Mouse (Mus musculus): ENCODE results near the gene Ttc17.
A peak's percentile ranks its signal among the peaks of the same experiment; 100 is the strongest.
"Not testable (repeated sequence)": the region's sequence is repeated elsewhere in the genome, so short reads cannot be mapped to it uniquely, and the experiment has no call there.

The Ttc17 gene

GRCm38 (mm10) chr2:94406083-94406957 is at the start of gene Ttc17:
Gene Ttc17 (minus strand): TSS chr2:94406689.
- DNase-seq = peak; percentile 89 to 90

DNA sequence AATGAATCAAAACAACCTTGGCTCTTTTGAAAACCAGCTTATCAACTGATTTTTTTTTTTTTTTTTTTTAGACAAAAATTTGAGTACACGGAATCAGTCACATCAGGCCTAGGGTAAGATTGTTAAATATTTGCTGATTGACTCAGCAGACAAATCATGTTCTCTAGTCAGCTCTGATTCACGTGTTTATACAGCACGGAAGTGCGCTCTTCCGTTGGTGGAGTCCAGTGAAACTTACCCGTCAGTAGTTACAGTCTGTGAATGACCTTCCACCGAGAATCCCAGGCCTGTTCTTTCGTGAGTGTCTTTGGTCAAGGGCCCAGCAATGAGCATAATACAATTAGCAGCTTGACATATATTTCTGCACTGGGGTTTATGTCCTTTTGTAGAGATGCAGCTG is 43.2 kb upstream of the Ttc17 start:
- no peak for DNase-seq

DNA sequence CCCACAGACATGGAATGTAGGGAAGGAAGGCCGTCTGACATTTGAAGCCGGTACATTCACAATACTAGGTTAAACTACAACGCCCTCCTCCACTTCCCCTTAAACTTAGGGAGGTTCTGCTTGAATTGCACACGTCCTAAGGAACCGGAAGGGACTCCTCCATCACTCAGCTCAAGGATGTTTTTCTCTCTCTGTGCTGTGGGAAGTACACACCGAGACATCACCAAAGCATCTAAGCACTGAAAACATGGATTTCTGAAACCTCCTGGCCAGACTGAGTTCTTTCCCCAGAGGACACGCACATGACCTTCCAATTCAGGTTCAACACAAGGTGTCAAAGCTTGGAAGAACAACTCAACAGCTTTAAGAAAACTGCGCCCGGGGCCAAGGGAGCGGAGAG is 30.5 kb upstream of the Ttc17 start:
- DNase-seq = no peak

DNA sequence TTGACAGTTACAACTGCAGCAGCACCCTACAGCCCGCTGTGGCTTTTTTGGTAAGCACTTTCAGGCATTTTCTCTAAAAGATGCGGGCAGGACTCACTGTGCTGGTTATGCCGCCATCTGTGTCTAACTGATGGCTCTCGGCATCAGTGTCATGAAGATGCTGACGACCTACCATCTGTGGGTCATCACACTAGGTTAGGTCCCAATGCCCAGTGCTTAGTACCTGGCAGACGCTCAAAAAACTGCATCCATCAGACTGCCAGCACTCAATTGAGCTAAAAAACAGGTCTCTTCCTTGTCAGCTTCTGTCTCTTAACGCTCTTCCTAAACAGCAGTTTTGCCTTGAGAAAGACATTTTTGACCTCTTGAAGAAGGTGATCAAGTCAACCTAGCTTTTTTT is 29.0 kb upstream of the Ttc17 start:
- peak; percentile 48 to 64 for DNase-seq

- no peak for DNase-seq
Observed at GRCm38 (mm10) chr2:94434833-94435232, 28.3 kb upstream of the Ttc17 start.

DNA sequence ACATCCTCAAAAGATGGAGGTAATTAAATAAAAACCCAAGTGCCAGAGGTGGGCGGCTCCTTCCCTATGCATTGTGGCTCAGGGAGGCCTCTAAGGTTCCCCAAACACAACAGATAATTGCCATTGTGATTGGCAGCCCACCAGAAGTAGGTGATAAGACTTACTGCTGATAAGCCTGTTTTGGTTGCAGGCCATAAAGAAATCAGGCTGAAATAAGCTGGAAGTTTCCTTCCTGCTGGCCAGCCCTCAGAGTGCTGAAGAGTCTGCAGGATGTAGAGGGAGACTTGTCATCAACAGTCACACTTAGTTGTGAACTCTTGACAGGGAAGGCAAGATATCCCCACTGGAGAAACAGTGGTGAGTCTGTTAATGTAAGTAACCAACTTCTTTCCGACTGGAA is 25.7 kb upstream of the Ttc17 start:
- DNase-seq = no peak

- DNase-seq = no peak
Observed at GRCm38 (mm10) chr2:94428456-94428855, 22.0 kb upstream of the Ttc17 start.

- no peak for DNase-seq
Observed at GRCm38 (mm10) chr2:94407441-94407840, 952 bp upstream of the Ttc17 start.

DNA sequence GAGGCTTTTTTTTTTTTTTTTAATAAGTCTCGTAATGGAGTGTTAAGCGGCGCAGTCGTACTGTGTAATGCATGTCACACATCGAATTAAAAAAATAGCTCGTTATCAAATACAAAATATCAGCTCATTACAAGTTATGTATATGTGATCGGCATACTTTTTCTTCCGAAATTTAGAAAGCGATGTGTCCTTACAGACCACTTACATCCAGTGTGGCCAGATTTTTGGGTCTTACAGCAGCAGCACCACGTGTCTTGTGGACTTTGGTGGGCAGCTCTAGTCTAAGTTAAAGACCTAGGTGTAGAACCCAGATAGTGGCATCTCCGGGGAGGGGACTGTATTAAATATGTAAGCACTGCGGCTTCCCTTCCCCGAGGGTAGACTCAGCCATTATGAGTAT is 532 bp upstream of the Ttc17 start:
- DNase-seq = no peak

DNA sequence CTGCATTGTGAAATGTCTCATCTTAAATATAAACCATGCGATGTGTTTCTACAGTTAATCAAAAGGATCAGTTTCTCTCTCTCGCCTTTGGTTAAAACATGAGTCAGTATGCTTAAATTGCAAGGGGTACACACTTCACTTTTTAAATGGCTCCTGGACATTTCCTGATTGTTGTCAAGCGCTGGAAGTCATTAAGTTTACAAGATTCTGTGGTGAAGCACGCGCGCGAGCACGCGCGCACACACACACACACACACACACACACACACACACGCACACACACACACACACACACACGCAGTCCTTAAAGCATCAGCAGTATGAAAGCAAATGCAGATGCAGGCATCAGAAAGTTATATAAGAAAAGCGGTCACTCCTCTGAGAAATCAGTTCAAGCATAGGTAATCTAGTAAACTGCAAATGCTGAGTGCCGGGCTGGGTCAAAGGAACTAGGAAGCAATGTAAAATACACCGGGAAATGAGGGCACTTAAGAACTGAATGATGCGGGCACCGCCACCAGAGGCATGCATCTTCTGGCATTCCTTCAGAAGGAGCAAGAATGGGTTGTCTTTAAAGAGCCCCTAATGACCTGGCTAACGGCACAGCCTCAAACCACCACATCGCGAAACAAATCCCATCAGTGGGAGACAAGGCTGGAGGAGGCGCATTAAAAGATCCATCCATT is 949 bp downstream of the Ttc17 start:
- DNase-seq = no peak

GRCm38 (mm10) chr2:94404512-94405240 is 1.8 kb downstream of the Ttc17 start:
- DNase-seq = no peak

DNA sequence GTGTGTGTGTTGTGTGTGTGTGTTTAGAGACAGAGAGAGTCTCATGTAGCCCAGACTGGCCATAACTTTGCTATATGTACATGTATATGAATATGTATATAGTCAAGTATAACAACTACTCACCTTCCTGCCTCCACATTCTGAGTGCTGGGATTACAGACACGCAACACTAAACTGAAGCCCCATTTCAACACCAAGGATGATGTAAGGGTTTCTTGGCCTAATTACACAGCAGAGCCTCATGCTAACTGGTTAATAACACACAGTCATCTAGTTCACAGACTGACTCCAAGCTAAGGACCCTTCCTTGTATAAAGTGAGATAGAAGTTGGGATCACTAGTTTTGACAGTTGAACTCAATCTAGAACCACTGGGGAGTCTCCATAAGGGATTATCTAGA is 3.9 kb downstream of the Ttc17 start:
- DNase-seq = no peak

DNA sequence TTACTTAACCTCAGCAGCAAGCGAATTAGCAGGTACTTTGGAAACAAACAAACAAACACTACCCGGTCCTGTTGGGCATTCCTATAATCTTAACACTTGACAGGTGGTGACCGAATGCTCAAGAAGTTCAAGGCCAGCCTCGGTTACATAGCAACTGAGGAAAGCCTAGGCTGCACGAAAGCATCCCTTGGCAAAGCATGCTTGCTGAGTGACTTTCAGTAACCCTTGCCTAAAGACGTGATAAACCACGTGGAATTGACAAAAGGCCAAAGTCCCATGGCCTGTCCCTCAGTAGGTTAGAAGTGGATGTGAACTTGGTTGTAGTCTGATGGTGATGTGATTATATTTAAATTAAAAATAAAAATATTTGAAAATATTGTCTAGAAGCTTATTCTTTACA is 4.4 kb downstream of the Ttc17 start:
- no peak for DNase-seq

GRCm38 (mm10) chr2:94401006-94401405 is 5.5 kb downstream of the Ttc17 start:
- no peak for DNase-seq

DNA sequence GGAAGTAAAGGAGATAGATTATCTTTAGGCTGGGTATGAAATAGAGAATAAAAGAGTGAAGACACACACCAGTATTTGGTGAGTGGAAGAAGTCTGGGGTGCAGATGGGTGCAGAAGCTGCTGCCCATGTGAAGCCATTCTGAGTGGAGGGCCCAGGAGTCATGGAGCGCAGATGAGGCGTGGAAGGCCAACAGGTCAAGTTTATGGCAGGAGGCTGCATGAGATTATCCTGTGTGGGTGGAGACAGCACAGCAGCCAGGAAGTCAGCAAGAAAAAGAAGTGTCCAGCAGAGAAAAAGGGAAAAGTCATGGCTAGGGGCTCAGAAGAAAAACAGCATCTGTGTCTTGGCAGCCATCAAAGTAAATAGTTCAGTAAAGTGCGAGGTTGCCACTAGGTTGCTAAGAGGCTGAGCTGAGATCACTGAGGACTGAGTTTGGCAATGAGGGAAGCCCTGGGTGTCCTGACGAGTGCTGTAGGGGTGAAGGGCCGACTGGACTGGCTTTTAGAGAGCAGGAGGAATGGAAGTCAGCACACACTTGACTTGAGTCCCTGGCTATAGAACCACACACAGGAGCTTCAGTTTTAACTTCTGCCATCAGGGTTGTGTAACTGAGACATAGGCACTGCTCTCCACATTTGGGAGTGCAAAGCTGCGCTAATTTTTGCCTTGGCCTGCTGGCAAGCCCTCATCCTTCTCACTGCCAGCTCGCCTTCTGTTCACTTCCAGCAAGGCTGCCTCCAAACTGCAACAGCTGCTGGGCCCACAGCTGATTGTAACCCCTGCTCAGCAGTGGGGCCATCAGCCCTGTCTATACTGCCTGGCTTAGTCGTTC is 8.1 kb downstream of the Ttc17 start:
- DNase-seq = peak; percentile 75 to 84

DNA sequence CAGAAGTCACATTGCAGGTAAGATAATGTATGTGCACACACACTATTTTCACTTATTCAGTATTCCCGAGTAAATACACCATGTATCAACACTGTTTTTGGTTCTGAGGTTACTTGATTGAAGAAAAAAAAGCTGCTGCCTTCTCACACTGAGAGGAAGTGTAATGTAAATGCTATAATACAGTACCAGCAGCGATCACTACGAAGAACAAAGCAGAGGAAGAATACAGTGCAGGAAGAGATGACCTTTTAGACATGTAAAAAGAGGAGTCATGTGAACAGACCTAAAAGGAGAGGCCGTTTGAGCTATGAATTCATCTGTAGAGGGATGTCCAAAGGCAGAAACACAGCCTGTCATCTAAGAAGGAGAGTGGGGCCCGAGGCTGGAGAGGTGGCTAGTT is 9.0 kb downstream of the Ttc17 start:
- no peak for DNase-seq

DNA sequence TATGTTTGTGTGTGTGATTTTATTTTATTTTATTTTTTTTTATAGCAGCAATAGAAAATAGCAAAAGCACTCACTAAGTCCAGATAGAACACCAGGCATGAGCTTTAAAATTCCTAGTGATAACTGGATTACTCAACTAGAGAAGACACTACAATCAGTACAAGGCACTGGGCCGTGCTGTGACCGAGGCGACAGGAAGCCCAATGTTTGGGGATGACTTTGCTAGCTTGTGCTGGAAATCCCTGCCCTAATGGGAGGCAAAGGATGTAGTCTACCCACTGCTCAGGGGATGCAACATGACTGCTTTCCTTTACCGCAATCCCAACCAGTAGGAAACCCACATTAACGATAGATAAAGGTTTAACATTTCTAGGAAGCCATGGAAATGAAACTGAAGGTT is 10.2 kb downstream of the Ttc17 start:
- no peak for DNase-seq

GRCm38 (mm10) chr2:94391127-94391526 is 15.4 kb downstream of the Ttc17 start:
- DNase-seq = not testable (repeated sequence)

DNA sequence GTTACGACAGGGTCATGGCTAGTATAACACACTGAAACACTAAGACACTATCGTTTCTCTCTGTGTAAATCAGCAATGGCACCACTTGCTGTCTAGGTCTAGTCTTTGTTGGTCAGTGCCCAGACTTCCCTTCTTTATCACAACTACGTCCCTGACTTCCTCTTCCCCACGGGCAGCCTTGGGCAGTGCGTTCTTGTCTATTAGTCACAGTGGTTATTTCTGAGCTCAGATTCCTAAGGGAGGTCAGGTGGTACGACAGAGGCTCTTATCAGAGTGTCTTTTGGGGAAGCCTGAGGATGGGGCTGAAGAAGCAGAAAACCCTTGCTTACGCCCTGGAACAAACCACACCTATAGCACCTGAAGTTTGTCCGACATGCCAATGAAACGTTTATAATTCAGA is 17.5 kb downstream of the Ttc17 start:
- no peak for DNase-seq

GRCm38 (mm10) chr2:94387846-94388245 is 18.6 kb downstream of the Ttc17 start:
- no peak for DNase-seq

GRCm38 (mm10) chr2:94384483-94384882 is 22.0 kb downstream of the Ttc17 start:
- DNase-seq = peak; percentile 79 to 88

DNA sequence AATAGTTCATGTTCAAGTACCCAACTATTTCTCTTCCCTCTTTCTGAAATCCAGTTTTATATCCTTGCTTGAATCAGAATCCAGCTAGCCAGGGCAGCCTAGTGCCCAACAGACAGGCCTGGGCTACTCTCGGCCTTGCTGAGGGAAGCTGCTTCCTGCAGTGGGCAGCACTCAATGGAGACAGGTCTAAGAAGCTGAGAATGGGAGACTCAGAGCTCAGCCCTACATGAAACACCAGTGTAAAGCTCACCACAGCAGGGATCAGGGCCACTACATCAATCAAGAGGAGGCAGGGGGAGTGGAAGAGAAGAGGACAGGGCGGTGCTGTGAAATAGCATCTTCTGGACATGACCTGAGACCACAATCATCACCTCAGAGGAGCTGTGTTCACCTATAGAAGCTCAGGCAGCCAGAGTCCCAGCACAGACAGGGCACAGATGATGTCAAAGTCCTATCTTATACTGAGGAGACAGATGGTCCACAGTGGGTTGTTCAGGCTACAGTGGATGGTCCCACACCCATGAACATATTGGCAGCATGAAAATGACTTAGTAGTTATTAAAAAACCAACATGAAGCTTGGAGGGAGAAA is 25.3 kb downstream of the Ttc17 start:
- peak; percentile 35 to 51 for DNase-seq
